Mouse (Mus musculus): ENCODE data around the gene Ptgfrn. TPM values are rescaled to one million over a fixed set of nuclear protein-coding genes. Genes with fewer than 3 reads are reported as not detected.

The Ptgfrn gene
- polyA plus RNA-seq, 1 experiment from 2014 or later: 0.17 TPM

GRCm38 (mm10) chr3:101030630-101031029 lies 79.4 kb downstream of the Ptgfrn start:
- Histone ChIP-seq H3K9me3 (replicated peaks; ENCODE audit: control insufficient read depth, low read length) (no peaks in the 10 kb centered on the region), H3K4me3 (ENCODE audit: low read depth, low read length) (no peak overlapping the region), H3K27ac (ENCODE audit: low read length) (no peak overlapping the region; the same call in 1 of the 2 replicates), H3K36me3 (ENCODE audit: control insufficient read depth, insufficient read depth) (no peaks in the 10 kb centered on the region), H3K9ac (ENCODE audit: low read depth, low read length) (no peak overlapping the region), H3K27me3 (ENCODE audit: control insufficient read depth, insufficient read depth, low read depth, low read length) (no peaks in the 10 kb centered on the region), H3K4me2 (ENCODE audit: low read depth, low read length) (no peak overlapping the region), H3K4me1 (ENCODE audit: control insufficient read depth, low read depth, low read length) (no peaks in the 10 kb centered on the region)
- WGBS (ENCODE audit: insufficient replicate concordance): 64% methylated on average over 1 of the region's 1 CpGs
- ATAC-seq (ENCODE audit: low read depth): no peak

GRCm38 (mm10) chr3:101029339-101029738 lies 80.7 kb downstream of the Ptgfrn start, which contains the start of gene Cd101:
Gene Cd101 (minus strand): TSS chr3:101029556.
- ATAC-seq (ENCODE audit: low read depth): no peak
- H3K27me3 ChIP-seq (ENCODE audit: control insufficient read depth, insufficient read depth, low read depth, low read length): no peaks in the 10 kb centered on the region
- whole genome bisulfite sequencing (ENCODE audit: insufficient replicate concordance): 52% methylated on average over 4 of the region's 4 CpGs
- no peak within 1 kb of the TSS for H3K4me3 ChIP-seq (ENCODE audit: low read depth, low read length)
- no peak within 1 kb of the TSS for H3K4me2 ChIP-seq (ENCODE audit: low read depth, low read length)
- H3K9ac ChIP-seq (ENCODE audit: low read depth, low read length): no peak within 1 kb of the TSS
- H3K4me1 ChIP-seq (ENCODE audit: control insufficient read depth, low read depth, low read length): no peaks in the 10 kb centered on the region
- no peak within 1 kb of the TSS for H3K27ac ChIP-seq (ENCODE audit: low read length)
- H3K36me3 ChIP-seq (ENCODE audit: control insufficient read depth, insufficient read depth): no peaks in the 10 kb centered on the region
- no peaks in the 10 kb centered on the region for H3K9me3 ChIP-seq (replicated peaks; ENCODE audit: control insufficient read depth, low read length)

- WGBS (ENCODE audit: insufficient replicate concordance): 41% methylated on average over 1 of the region's 1 CpGs
- H3K27me3 ChIP-seq (ENCODE audit: control insufficient read depth, insufficient read depth, low read depth, low read length): no peaks in the 10 kb centered on the region
- H3K27ac ChIP-seq (ENCODE audit: low read length): no peak overlapping the region
- H3K9me3 ChIP-seq (replicated peaks; ENCODE audit: control insufficient read depth, low read length): no peaks in the 10 kb centered on the region
- H3K9ac ChIP-seq (ENCODE audit: low read depth, low read length): no peak overlapping the region
- no peaks in the 10 kb centered on the region for H3K4me1 ChIP-seq (ENCODE audit: control insufficient read depth, low read depth, low read length)
- no peak overlapping the region for H3K4me2 ChIP-seq (ENCODE audit: low read depth, low read length)
- ATAC-seq (ENCODE audit: low read depth): no peak
- no peaks in the 10 kb centered on the region for H3K36me3 ChIP-seq (ENCODE audit: control insufficient read depth, insufficient read depth)
- no peak overlapping the region for H3K4me3 ChIP-seq (ENCODE audit: low read depth, low read length)
Observed at GRCm38 (mm10) chr3:101026741-101027140, 83.3 kb downstream of the Ptgfrn start.

- Histone ChIP-seq H3K9ac (ENCODE audit: low read depth, low read length) (no peak overlapping the region), H3K9me3 (replicated peaks; ENCODE audit: control insufficient read depth, low read length) (no peaks in the 10 kb centered on the region), H3K4me1 (ENCODE audit: control insufficient read depth, low read depth, low read length) (no peaks in the 10 kb centered on the region), H3K4me3 (ENCODE audit: low read depth, low read length) (no peak overlapping the region), H3K36me3 (ENCODE audit: control insufficient read depth, insufficient read depth) (no peaks in the 10 kb centered on the region), H3K27me3 (ENCODE audit: control insufficient read depth, insufficient read depth, low read depth, low read length) (no peaks in the 10 kb centered on the region), H3K27ac (ENCODE audit: low read length) (no peak overlapping the region), H3K4me2 (ENCODE audit: low read depth, low read length) (no peak overlapping the region)
- no peak for ATAC-seq (ENCODE audit: low read depth)
- WGBS (ENCODE audit: insufficient replicate concordance): 70% methylated on average over 6 of the region's 6 CpGs
Observed at GRCm38 (mm10) chr3:101022967-101023366, 87.1 kb downstream of the Ptgfrn start.

GRCm38 (mm10) chr3:101021481-101022051 lies 88.5 kb downstream of the Ptgfrn start:
- ATAC-seq (ENCODE audit: low read depth): no peak
- Histone ChIP-seq H3K9me3 (replicated peaks; ENCODE audit: control insufficient read depth, low read length) (no peaks in the 10 kb centered on the region), H3K4me2 (ENCODE audit: low read depth, low read length) (no peak overlapping the region), H3K27me3 (ENCODE audit: control insufficient read depth, insufficient read depth, low read depth, low read length) (no peaks in the 10 kb centered on the region), H3K4me3 (ENCODE audit: low read depth, low read length) (no peak overlapping the region), H3K9ac (ENCODE audit: low read depth, low read length) (no peak overlapping the region), H3K4me1 (ENCODE audit: control insufficient read depth, low read depth, low read length) (no peaks in the 10 kb centered on the region), H3K36me3 (ENCODE audit: control insufficient read depth, insufficient read depth) (no peaks in the 10 kb centered on the region), H3K27ac (ENCODE audit: low read length) (no peak overlapping the region)
- WGBS (ENCODE audit: insufficient replicate concordance): 45% methylated on average over 8 of the region's 8 CpGs

GRCm38 (mm10) chr3:101021073-101021472 lies 89.0 kb downstream of the Ptgfrn start:
- Histone ChIP-seq H3K4me1 (ENCODE audit: control insufficient read depth, low read depth, low read length) (no peaks in the 10 kb centered on the region), H3K36me3 (ENCODE audit: control insufficient read depth, insufficient read depth) (no peaks in the 10 kb centered on the region), H3K27ac (ENCODE audit: low read length) (no peak overlapping the region), H3K9ac (ENCODE audit: low read depth, low read length) (no peak overlapping the region), H3K4me2 (ENCODE audit: low read depth, low read length) (no peak overlapping the region), H3K9me3 (replicated peaks; ENCODE audit: control insufficient read depth, low read length) (no peaks in the 10 kb centered on the region), H3K27me3 (ENCODE audit: control insufficient read depth, insufficient read depth, low read depth, low read length) (no peaks in the 10 kb centered on the region), H3K4me3 (ENCODE audit: low read depth, low read length) (no peak overlapping the region)
- WGBS (ENCODE audit: insufficient replicate concordance): 43% methylated on average over 5 of the region's 5 CpGs
- no peak for ATAC-seq (ENCODE audit: low read depth)

- no peaks in the 10 kb centered on the region for H3K27me3 ChIP-seq (ENCODE audit: control insufficient read depth, insufficient read depth, low read depth, low read length)
- no peak overlapping the region for H3K27ac ChIP-seq (ENCODE audit: low read length)
- H3K9me3 ChIP-seq (replicated peaks; ENCODE audit: control insufficient read depth, low read length): no peaks in the 10 kb centered on the region
- H3K36me3 ChIP-seq (ENCODE audit: control insufficient read depth, insufficient read depth): no peaks in the 10 kb centered on the region
- H3K9ac ChIP-seq (ENCODE audit: low read depth, low read length): no peak overlapping the region
- ATAC-seq (ENCODE audit: low read depth): no peak
- no peaks in the 10 kb centered on the region for H3K4me1 ChIP-seq (ENCODE audit: control insufficient read depth, low read depth, low read length)
- H3K4me2 ChIP-seq (ENCODE audit: low read depth, low read length): no peak overlapping the region
- 59% methylated on average over 6 of the region's 6 CpGs for WGBS (ENCODE audit: insufficient replicate concordance)
- H3K4me3 ChIP-seq (ENCODE audit: low read depth, low read length): no peak overlapping the region
Observed at GRCm38 (mm10) chr3:101018494-101018893, 91.6 kb downstream of the Ptgfrn start.

- no peak overlapping the region for H3K9ac ChIP-seq (ENCODE audit: low read depth, low read length)
- H3K9me3 ChIP-seq (replicated peaks; ENCODE audit: control insufficient read depth, low read length): no peaks in the 10 kb centered on the region
- no peak overlapping the region for H3K4me3 ChIP-seq (ENCODE audit: low read depth, low read length)
- ATAC-seq (ENCODE audit: low read depth): no peak
- no peak overlapping the region for H3K4me2 ChIP-seq (ENCODE audit: low read depth, low read length)
- H3K27ac ChIP-seq (ENCODE audit: low read length): no peak overlapping the region
- H3K36me3 ChIP-seq (ENCODE audit: control insufficient read depth, insufficient read depth): no peaks in the 10 kb centered on the region
- H3K27me3 ChIP-seq (ENCODE audit: control insufficient read depth, insufficient read depth, low read depth, low read length): no peaks in the 10 kb centered on the region
- 63% methylated on average over 7 of the region's 7 CpGs for WGBS (ENCODE audit: insufficient replicate concordance)
- H3K4me1 ChIP-seq (ENCODE audit: control insufficient read depth, low read depth, low read length): no peaks in the 10 kb centered on the region
Observed at GRCm38 (mm10) chr3:101016050-101016449, 94.0 kb downstream of the Ptgfrn start.

GRCm38 (mm10) chr3:101015254-101015653 lies 94.8 kb downstream of the Ptgfrn start:
- Histone ChIP-seq H3K27ac (ENCODE audit: low read length) (no peak overlapping the region), H3K4me1 (ENCODE audit: control insufficient read depth, low read depth, low read length) (no peaks in the 10 kb centered on the region), H3K9ac (ENCODE audit: low read depth, low read length) (no peak overlapping the region), H3K36me3 (ENCODE audit: control insufficient read depth, insufficient read depth) (no peaks in the 10 kb centered on the region), H3K4me3 (ENCODE audit: low read depth, low read length) (no peak overlapping the region), H3K9me3 (replicated peaks; ENCODE audit: control insufficient read depth, low read length) (no peaks in the 10 kb centered on the region), H3K27me3 (ENCODE audit: control insufficient read depth, insufficient read depth, low read depth, low read length) (no peaks in the 10 kb centered on the region), H3K4me2 (ENCODE audit: low read depth, low read length) (no peak overlapping the region)
- 59% methylated on average over 4 of the region's 4 CpGs for WGBS (ENCODE audit: insufficient replicate concordance)
- ATAC-seq (ENCODE audit: low read depth): no peak

All from liver, embryonic 16.5 days (tissue).